Mouse (Mus musculus) lung, adult 2 months (tissue): ENCODE measurements around the gene Krt80.

Source experiments
- CTCF ChIP-seq: fragments of 200-500 bp; IDR thresholded peaks from 2 replicates; pipeline ENCODE4 v1.5.1; 2011; ENCODE audit warnings: mild to moderate bottlenecking, low read length, control low read depth; ENCODE audit not compliant: insufficient read depth
- POLR2A ChIP-seq: fragments of 200-500 bp; IDR thresholded peaks from 2 replicates; pipeline ENCODE4 v1.6.1; 2011; ENCODE audit warnings: low read depth, mild to moderate bottlenecking, control low read depth, low read length, borderline replicate concordance; ENCODE audit errors: extremely low read depth

DNA sequence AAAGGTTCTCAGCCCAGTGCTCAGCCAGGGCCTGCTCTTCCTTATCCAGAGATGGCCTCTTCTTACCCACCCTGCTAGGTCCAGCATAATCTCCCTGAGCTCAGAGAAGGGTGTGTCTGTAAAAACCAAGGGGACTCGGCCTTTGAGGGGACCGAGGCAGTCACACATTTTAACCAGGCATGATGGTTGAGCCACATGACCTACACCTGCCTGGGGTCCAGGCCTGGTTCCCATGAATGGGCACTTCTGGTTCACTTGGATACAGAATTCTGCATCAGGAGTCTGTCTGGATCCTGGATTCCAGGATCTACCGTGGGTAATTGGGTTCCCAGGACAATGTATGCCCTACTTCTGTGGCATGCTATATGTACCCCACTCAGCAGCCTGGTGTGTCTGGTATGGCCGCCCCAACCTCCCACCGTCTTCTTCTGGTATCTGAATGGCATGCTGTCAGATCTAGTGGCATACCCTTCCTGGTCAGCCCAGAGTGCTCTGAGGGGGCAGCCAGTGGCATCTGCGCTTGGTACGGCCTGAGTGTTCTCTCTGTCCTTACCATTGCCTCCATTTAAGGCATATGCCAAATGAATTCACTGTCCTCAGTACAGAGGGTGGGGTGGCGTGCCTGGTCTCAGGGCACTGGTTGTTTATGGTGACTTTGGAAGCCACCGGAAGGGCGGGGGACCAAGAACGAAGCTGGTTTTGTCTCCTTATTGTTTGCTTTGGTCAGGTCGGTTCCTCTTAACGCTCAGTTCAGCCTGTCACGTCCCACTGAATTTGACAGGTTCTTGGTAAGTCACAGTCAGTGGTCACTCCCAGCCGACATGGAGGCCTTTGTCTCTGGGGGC, 1.4 kb upstream of the Krt80 start:
- TF ChIP-seq CTCF (no peak), POLR2A (peak; percentile 29; the same call in 1 of the 2 replicates)
